Mouse (Mus musculus) cerebellum, adult (tissue): ENCODE measurements around the gene Wipf2.
"Not testable (repeated sequence)": the region's sequence is repeated elsewhere in the genome, so short reads cannot be mapped to it uniquely, and the experiment has no call there.

Experiments used
- ATAC-seq: cut with Nextera tagmentation; 2 replicates; pipeline ENCODE4 v1.9.2; 2017; ENCODE audit warnings: mild to moderate bottlenecking, moderate library complexity, mixed read lengths; ENCODE audit not compliant: insufficient number of reproducible peaks, low FRiP score, low TSS enrichment

The Wipf2 gene

DNA sequence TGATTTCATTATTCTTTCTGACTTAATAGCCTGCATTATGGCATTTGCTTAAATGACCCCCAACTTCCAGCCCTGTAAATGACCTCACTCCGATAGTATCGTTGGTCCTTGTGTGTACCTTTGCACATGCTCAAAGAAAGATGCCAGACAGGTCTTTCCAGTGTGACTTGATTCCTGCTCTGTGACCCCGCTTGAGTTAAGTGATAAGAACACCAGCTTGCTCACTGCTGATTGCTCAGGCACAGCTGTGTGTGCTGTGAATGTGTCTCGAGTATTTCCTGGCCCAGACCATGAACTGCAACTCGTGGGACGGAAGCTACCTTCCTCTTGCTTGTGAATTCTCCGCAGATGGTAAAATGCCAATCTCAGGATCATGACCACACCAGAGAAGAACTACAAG is 41.6 kb downstream of the Wipf2 start:
- no peak for ATAC-seq

DNA sequence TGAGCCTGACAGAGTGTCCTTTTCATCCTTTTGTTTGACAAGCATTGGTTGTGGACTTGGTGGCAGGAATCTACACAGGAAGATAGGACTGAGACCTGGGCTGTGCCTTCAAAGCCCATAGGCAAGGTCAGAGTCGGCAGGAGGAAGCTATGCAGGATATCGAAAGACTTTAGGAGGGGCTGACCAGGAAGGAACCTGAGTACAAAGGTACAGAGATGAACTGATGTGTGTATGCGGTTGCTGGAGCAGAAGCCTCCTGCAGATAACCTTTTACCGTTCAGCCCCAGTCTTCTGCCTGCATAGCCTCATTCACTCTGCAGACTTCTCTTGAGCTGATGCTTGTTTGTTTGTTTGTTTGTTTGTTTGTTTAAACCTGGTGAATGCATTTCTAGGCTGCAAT is 42.1 kb downstream of the Wipf2 start:
- ATAC-seq: no peak

DNA sequence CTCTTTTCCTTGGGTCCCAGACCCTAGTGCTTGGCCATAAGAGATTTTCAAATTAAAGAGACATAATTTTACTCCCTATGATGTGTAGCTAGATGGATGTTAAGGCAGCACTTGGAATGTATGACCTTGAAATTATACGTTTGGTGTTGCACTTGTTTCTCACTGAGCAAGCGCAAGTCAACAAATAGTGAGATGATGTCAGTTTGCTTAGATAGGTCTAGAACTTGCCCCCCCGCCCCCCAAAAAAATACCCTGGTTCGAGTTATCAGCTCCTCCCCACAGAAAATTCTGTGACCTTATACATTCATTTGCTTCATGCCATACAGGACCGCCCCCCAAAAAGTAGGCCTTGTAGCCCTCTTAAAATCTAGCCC is 43.6 kb downstream of the Wipf2 start:
- ATAC-seq: no peak

DNA sequence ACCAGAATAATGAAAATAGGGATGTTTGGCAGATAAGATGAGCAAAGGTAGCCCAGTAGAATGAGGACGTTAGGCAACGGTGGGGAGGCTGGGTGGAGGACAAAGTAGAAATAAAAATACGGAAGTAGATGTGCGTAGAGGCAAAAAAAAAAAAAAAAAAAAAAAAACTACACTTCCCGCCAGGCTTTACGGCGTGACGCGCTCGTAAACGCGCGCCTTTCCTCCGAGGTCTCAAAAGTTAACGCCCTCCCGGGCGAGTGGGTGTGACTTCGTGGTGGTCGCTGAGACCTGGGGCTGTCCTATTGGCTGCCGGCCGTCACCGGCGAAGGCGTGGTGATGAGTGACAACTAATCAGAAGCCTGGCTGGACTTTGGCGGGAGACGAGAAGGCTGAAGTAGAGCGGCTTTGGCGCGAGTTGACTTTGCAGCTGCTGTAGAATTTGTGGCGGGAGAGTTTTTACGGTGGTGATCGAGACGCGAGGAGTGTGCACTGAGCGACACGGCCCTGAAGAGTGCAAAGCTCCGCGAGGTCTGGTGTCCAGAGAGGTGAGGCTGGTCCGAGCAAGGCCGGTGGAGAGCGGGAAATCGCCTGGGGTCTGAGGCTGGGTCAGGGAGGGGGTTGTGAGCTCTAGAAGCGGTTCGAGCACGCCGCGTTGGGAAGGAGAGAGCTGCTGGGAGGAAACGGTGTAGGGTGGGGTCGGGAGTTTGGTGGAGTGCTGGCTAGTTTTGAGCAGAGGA is 44.2 kb downstream of the Wipf2 start, which contains the start of gene Cdc6:
Gene Cdc6 (plus strand): TSS at position 365 of the 737 bp plus-strand sequence.
- ATAC-seq: peak; percentile 91

DNA sequence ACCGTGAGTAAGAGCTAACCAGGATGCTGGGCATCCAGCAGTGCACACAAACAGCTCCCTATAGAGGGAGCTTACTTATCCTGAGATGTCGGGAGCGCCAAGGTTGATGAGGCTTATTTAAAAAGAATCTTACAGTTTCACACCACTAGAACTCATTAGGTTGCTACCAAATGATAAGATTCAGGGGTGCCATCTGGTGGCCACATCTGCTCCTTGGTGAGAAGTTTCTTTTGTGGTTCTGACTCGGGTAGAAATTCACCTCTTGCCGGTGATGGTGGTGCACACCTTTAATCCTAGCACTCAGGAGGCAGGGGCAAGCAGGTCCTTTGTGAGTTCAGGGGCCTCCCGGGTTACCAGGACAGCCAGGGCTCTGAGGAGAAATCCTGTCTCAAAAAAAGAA is 46.2 kb downstream of the Wipf2 start:
- no peak for ATAC-seq

DNA sequence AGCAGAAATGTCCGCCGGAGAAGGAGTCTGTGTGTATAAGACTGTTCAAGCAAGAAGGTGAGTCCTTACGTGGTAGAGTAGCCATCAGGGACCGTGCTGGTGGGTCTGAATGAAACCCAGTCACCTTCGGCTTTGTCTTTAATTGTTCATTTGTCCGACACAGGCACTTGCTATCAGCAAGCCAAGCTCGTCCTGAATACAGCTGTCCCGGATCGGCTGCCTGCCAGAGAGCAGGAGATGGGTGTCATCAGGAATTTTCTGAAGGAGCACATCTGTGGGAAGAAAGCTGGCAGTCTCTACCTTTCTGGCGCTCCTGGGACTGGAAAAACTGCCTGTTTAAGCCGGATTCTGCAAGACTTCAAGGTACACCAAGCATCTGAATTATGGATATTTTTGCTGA is 47.0 kb downstream of the Wipf2 start:
- no peak for ATAC-seq

DNA sequence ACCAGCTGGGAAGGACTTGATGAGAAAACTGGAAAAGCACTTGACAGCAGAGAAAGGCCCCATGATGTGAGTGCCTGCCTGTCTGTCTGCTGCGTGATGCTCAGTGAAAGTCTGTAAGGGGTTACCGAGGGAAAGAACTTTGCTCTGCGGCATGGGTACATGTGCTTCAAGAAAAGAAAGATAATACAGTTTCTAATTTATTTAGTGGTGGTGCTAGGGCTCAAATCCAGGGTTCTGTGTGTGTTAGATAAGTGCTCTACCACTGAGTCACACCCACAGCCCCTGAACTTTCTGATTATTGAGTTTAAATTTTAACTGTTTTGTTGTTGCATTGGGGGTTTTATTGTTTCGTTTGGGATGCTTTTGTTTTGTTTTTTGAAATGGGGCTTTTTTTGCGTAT is 48.1 kb downstream of the Wipf2 start:
- no peak for ATAC-seq

DNA sequence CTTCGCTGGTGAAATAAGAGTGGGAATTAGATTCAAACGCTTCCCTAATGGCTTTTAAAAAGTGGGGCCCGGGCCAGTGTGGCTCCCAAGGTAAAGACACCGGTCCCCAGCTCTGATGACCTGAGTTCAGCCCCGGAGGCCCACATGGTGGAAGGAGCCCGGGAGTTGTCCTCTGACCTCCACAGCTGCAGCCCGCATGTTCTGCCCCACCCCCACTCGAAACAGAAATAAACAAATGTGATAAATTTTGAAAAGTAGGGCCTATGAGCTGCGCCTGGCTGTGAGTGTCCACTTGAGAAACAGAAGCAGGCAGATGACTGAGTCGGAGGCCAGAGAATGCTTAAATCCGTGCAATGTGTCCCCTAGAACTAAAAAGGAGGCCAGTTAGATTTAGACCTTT is 50.8 kb downstream of the Wipf2 start:
- no peak for ATAC-seq

DNA sequence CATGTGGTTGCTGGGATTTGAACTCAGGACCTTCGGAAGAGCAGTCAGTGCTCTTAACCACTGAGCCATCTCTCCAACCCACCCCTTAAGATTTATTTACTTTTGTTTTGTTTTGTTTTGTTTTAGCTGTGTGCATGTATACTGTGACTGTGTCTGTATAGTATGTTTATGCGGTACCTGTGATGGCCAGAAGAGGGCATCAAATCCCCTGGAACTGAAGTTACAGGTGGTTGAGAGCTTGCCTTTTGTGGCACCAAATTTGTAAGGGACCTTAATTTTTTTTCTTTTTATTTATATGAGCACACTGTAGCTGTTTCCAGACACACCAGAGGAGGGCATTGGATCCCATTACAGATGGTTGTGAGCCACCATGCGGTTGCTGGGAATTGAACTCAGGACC is 52.9 kb downstream of the Wipf2 start:
- not testable (repeated sequence) for ATAC-seq

DNA sequence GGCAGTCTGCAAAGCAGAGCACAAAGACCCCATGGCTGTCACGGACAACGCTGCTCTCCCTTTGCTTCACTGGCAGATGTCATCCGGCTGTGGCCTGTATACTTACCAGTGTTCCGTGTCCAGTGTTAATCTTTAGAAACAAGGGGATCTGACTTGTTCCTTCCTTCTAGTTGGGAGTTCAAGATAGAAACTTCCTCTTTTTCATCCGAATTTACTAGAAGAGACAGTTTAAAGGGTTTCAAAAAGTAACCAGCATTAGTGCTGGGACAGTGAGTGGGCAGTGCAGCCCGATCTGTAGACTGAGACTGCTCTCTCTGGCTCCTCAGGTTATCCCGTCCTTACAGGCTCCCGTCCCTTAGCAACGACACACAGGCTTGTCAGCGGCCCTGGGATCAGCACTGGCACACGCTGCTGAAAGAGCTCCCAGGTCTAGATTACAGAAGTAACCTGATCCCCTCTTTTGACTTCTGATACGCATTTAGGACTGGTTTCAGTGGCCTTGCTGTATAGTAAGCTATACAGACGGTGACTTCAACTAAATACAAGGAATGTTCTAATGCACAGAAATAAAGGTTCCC is 54.1 kb downstream of the Wipf2 start:
- ATAC-seq: no peak

DNA sequence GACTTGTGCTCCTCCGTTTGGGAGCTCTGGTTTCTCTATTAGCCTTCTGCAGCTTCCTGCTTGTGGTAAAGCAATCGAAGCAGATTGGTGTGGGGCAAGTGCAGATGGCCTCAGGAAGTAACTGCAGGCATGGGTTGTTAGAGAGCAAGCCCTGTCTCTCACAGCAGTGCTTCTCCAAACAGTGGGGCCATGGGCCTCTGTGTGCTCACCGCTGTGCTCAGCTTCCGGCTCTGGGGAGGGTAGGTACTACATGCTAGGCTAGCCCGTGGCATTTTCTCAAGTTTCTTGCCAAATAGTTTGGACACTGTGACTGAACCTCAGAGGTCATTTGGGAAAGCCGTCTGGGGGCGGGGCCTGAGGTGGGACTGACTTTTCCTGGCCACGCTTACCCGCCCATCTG is 54.8 kb downstream of the Wipf2 start:
- no peak for ATAC-seq

DNA sequence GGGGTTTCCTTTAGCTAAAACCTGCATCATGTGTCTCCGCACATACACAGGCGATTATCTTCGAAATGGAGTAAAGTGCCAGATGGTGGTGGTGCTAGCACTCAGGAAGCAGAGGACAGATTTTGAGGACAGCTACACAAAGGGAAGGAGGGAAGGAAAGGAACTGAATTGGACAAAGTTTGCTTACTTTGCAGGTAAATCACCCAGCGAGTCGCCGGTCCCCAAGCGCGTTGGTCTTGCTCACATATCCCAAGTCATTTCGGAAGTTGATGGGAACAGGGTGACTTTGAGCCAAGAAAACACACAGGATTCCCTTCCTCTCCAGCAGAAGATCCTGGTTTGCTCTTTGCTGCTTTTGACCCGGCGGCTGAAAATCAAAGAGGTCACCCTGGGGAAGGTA is 55.6 kb downstream of the Wipf2 start:
- no peak for ATAC-seq

DNA sequence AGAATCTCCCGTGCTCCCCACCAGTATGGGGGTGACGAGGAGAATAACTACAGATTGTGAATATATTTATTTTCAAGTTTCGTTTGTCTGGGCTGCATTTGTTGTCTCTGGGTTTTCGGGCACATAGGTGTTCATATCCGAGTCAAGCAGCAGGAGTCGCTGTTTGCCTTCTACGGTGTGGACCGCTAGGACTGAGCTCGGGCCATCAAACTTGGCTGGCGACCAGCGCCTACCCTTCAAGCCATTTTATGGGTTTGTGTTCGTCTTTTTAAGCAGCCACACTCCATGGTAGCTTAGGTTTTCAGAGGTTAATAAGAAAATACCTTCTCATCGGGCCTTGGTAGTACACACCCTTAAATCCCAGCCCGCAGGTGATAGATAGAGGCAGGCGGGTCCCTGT is 58.4 kb downstream of the Wipf2 start:
- not testable (repeated sequence) for ATAC-seq

DNA sequence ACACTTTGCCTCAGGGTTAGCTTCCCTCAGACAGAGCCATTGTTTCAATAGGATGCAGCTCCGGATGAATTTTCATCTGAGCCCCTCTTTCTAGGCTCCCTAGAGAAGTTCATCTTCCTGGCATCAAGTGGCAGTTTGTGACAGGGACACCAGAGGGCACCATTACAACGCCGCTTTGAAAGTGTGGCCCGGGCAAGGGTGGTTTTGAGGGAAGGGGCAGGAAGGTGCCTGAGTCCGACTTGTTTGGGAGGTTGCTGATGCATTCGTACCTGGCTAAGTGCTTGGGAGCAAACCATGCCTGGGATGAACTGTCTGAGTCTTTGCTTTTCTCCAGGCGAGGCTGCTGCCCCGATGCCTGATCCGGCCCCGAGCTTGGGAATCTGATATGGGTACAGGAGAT is 58.9 kb downstream of the Wipf2 start:
- ATAC-seq: not testable (repeated sequence)

DNA sequence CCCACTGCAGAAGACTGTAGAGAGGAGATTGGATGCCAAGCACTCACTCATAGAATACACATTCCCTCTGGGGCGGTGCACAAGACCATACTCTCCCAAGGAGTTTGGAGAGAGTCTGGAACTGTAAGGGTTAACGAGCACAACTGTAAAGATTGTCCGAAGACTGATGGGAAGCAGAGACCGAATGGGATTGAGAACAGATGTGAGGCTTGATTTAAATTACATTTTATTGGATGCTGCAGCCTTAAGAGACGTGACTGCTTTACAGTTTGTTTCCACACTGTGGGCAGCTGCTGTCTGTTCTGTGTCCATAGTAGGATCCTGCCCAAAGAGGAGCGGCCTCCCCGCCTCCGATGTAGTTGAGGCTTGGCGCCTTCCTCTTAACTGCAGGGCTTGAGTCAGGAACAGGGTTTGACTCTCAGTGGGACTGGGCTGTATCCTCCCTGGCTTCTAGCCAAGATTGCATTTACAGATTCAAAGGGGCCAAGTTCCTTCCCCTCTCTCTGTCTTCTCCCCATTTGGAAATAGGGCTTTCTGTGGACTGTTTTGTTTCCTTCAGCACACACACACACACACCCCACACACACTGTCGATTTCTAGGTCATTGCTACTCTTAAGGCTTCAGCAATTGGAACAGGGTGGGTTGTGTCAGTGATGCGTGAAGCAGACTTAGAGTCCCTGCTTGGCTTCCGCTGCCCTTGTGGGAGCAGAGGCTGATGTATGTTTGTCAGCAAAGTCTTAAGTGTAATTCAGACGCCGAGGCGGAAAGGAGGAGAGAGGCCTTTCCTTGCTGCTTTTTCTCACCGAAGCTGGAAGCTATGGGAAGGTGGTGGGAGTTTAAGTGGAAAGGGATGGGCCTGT is 59.6 kb downstream of the Wipf2 start:
- ATAC-seq: not testable (repeated sequence)

DNA sequence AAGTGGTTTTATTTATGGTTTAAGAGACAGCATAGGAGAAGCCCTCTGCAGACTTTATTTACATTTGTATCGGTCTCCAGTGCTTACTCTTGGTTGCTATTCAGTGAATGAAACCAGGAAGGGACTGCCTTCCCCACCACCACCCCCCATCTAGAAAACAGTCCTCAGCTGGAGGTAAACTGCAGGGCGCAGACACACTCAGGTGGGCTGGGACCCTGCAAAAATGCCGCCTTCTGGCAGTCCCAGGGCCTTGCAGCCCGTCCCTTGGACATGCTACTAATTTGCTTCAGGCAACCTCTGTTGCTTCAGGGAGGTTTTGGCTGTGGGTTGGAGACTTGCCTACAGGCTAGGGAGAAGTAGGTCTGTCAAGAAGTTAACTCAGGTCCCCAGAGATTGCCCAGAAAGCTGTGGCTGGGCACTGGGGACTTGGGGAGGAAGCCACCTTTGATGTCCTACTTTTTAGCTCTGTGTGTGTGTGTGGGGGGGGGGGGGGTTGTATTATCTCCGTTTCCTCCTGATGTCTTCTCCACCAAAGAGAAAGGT is 61.3 kb downstream of the Wipf2 start:
- no peak for ATAC-seq

DNA sequence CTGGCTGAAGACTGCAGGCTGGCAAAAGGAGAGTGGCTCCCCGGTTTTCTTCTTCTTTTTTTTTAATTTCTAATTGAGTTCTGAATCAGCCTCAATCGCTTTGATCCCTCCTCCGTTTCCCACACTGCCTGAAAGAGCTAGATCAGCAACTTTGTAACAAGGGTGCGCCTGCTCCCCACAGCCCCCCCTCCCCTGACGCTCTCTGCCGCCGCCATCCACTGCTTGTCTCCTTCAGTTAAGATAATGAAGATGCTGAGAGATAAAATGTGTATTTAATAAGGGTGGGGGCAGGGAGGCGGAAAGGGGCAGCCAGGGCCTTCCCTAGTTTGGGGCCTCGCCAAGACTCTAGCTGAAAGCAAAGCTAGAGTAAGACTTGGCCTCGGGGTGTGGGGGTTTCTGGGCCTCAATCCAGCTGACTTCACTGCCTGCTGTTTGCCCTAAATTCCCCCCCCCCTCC is 61.9 kb downstream of the Wipf2 start:
- ATAC-seq: no peak

DNA sequence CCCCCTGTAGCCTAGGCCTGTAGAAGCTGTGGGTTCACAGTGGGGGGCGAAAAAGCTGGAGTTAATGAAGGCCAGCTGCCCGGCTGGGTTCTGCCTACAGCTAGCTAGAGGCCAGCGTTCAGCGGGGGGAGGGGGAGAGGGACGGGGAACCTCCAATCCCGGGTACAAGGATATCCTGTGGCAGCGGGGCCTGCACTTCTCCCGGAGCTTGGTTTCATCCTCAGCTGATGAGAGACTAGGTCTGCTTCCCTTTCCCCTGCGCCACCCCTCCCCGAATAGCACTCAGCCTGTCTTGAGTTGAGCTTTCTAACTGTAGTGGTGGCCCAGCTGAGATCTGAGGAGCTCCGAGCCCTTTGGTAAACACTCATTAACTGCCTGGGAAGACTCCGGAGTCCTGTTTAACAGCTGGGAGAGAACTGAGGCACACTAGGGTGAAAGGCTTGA is 62.5 kb downstream of the Wipf2 start:
- no peak for ATAC-seq

DNA sequence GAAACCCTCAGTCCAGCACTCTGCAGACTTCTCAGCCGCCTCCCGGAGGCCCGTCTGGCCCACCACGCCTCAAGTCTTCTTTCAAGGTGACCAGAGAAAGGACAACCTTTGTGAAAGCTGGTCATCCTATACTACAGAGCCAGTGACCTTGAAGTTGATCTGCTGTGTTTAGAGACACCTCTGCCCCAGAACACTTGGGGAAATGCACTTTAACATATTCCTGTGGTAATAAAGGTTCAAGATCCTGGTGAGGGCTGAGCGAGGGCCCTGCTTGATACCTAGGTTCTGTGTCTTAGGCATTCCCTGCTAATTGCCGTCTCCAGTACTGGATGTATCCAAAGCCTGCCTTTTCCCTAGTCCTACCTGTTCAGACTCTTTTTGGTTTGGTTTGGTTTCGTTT is 63.1 kb downstream of the Wipf2 start:
- ATAC-seq: no peak

DNA sequence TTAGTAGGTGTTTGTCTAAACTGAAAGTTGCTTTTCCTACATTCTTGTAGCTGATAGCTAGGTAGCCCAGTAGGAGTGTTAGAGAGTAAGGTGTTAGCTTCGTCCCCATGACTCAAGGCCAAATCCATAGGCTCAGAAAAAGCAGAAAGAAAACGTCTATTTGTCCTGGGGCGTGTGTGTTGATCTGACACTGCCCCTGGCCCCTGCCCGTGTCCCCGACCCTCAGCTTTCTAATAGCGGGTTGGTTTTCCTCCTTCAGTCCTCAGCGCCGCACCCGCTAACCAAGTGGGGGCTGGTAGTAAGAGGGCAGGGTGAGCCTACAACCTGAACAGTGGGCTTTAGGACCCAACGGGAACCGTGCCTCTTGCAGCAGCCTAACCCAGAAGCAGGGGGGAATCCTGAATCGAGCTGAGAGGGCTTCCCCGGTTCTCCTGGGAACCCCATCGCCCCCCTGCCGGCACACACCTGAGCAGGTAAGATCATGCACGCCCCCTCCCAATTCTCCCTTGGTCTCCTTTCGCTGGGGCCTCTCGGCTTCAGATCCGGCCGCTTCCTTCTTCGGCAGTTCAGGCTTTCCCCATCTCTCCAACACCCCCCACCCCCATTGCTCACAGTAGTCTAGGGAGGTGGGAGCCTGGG is 64.1 kb downstream of the Wipf2 start, which contains the start of gene Rara:
Gene Rara (plus strand): TSS at position 381 of the 639 bp plus-strand sequence.
- ATAC-seq: no peak
